Mouse (Mus musculus): ENCODE data around the gene Pkdcc. TPM values are rescaled to one million over a fixed set of nuclear protein-coding genes. Genes with fewer than 3 reads are reported as not detected.

Gene Pkdcc
- polyA plus RNA-seq, 1 experiment from 2014 or later, result 28.9 TPM

- Histone ChIP-seq H3K4me1 (ENCODE audit: control insufficient read depth, insufficient read depth, low read length) (peaks cover 15% of the 10 kb centered on the region), H3K9ac (replicated peaks; ENCODE audit: low read depth, low read length) (no peak overlapping the region), H3K36me3 (ENCODE audit: control insufficient read depth, insufficient read depth, low read length) (no peaks in the 10 kb centered on the region), H3K9me3 (ENCODE audit: control insufficient read depth, low read depth, low read length) (no peaks in the 10 kb centered on the region), H3K4me2 (replicated peaks; ENCODE audit: low read depth, low read length) (no peak overlapping the region), H3K4me3 (ENCODE audit: low read depth, low read length) (no peak overlapping the region), H3K27ac (ENCODE audit: low read length) (no peak overlapping the region), H3K27me3 (ENCODE audit: control insufficient read depth, insufficient read depth, low read length) (no peaks in the 10 kb centered on the region)
- ATAC-seq (ENCODE audit: insufficient number of reproducible peaks, insufficient read depth, low FRiP score, low read depth), result no peak
- 57% methylated on average over 8 of the region's 8 CpGs for WGBS
Observed at GRCm38 (mm10) chr17:83203692-83204383, 11.3 kb upstream of the Pkdcc start.

- Histone ChIP-seq H3K36me3 (ENCODE audit: control insufficient read depth, insufficient read depth, low read length) (no peaks in the 10 kb centered on the region), H3K9ac (replicated peaks; ENCODE audit: low read depth, low read length) (no peak overlapping the region), H3K27ac (ENCODE audit: low read length) (no peak overlapping the region), H3K4me3 (ENCODE audit: low read depth, low read length) (no peak overlapping the region), H3K4me2 (replicated peaks; ENCODE audit: low read depth, low read length) (no peak overlapping the region), H3K27me3 (ENCODE audit: control insufficient read depth, insufficient read depth, low read length) (no peaks in the 10 kb centered on the region), H3K4me1 (ENCODE audit: control insufficient read depth, insufficient read depth, low read length) (0 out of 2 replicates have a peak, but pooled peaks cover under 1% of the 10 kb centered on the region), H3K9me3 (ENCODE audit: control insufficient read depth, low read depth, low read length) (no peaks in the 10 kb centered on the region)
- no peak for ATAC-seq (ENCODE audit: insufficient number of reproducible peaks, insufficient read depth, low FRiP score, low read depth)
- 87% methylated on average over 3 of the region's 3 CpGs for WGBS
Observed at GRCm38 (mm10) chr17:83207296-83207695, 7.8 kb upstream of the Pkdcc start.

- Histone ChIP-seq H3K4me1 (ENCODE audit: control insufficient read depth, insufficient read depth, low read length) (peaks cover 9% of the 10 kb centered on the region), H3K27me3 (ENCODE audit: control insufficient read depth, insufficient read depth, low read length) (no peaks in the 10 kb centered on the region), H3K9me3 (ENCODE audit: control insufficient read depth, low read depth, low read length) (no peaks in the 10 kb centered on the region), H3K4me3 (ENCODE audit: low read depth, low read length) (no peak overlapping the region), H3K4me2 (replicated peaks; ENCODE audit: low read depth, low read length) (no peak overlapping the region), H3K36me3 (ENCODE audit: control insufficient read depth, insufficient read depth, low read length) (no peaks in the 10 kb centered on the region), H3K9ac (replicated peaks; ENCODE audit: low read depth, low read length) (no peak overlapping the region), H3K27ac (ENCODE audit: low read length) (no peak overlapping the region)
- no peak for ATAC-seq (ENCODE audit: insufficient number of reproducible peaks, insufficient read depth, low FRiP score, low read depth)
- 51% methylated on average over 2 of the region's 2 CpGs for WGBS
Observed at GRCm38 (mm10) chr17:83208455-83208854, 6.6 kb upstream of the Pkdcc start.

GRCm38 (mm10) chr17:83210531-83210930 is 4.6 kb upstream of the Pkdcc start:
- ATAC-seq (ENCODE audit: insufficient number of reproducible peaks, insufficient read depth, low FRiP score, low read depth), result no peak
- Histone ChIP-seq H3K4me1 (ENCODE audit: control insufficient read depth, insufficient read depth, low read length) (peaks cover 18% of the 10 kb centered on the region), H3K27ac (ENCODE audit: low read length) (no peak overlapping the region), H3K4me3 (ENCODE audit: low read depth, low read length) (no peak overlapping the region), H3K9ac (replicated peaks; ENCODE audit: low read depth, low read length) (no peak overlapping the region), H3K27me3 (ENCODE audit: control insufficient read depth, insufficient read depth, low read length) (no peaks in the 10 kb centered on the region), H3K4me2 (replicated peaks; ENCODE audit: low read depth, low read length) (no peak overlapping the region), H3K36me3 (ENCODE audit: control insufficient read depth, insufficient read depth, low read length) (no peaks in the 10 kb centered on the region), H3K9me3 (ENCODE audit: control insufficient read depth, low read depth, low read length) (no peaks in the 10 kb centered on the region)
- WGBS, result 60% methylated on average over 5 of the region's 5 CpGs

- no peak for ATAC-seq (ENCODE audit: insufficient number of reproducible peaks, insufficient read depth, low FRiP score, low read depth)
- no peak overlapping the region for H3K9ac ChIP-seq (replicated peaks; ENCODE audit: low read depth, low read length)
- H3K4me3 ChIP-seq (ENCODE audit: low read depth, low read length), result no peak overlapping the region
- no peak overlapping the region for H3K27ac ChIP-seq (ENCODE audit: low read length)
- H3K36me3 ChIP-seq (ENCODE audit: control insufficient read depth, insufficient read depth, low read length), result no peaks in the 10 kb centered on the region
- no peaks in the 10 kb centered on the region for H3K27me3 ChIP-seq (ENCODE audit: control insufficient read depth, insufficient read depth, low read length)
- H3K4me2 ChIP-seq (replicated peaks; ENCODE audit: low read depth, low read length), result no peak overlapping the region
- H3K4me1 ChIP-seq (ENCODE audit: control insufficient read depth, insufficient read depth, low read length), result peaks cover 18% of the 10 kb centered on the region
- H3K9me3 ChIP-seq (ENCODE audit: control insufficient read depth, low read depth, low read length), result no peaks in the 10 kb centered on the region
- WGBS, result 89% methylated on average over 10 of the region's 10 CpGs
Observed at GRCm38 (mm10) chr17:83211196-83211595, 3.9 kb upstream of the Pkdcc start.

GRCm38 (mm10) chr17:83212422-83212821 is 2.7 kb upstream of the Pkdcc start:
- no peak for ATAC-seq (ENCODE audit: insufficient number of reproducible peaks, insufficient read depth, low FRiP score, low read depth)

GRCm38 (mm10) chr17:83213228-83213915 is 1.7 kb upstream of the Pkdcc start:
- Histone ChIP-seq H3K36me3 (ENCODE audit: control insufficient read depth, insufficient read depth, low read length) (no peaks in the 10 kb centered on the region), H3K9me3 (ENCODE audit: control insufficient read depth, low read depth, low read length) (no peaks in the 10 kb centered on the region), H3K9ac (replicated peaks; ENCODE audit: low read depth, low read length) (no peak overlapping the region; the same call in 1 of the 2 replicates), H3K4me1 (ENCODE audit: control insufficient read depth, insufficient read depth, low read length) (peaks cover 31% of the 10 kb centered on the region), H3K27me3 (ENCODE audit: control insufficient read depth, insufficient read depth, low read length) (no peaks in the 10 kb centered on the region), H3K27ac (ENCODE audit: low read length) (peak overlapping the region; percentile 89), H3K4me3 (ENCODE audit: low read depth, low read length) (peak overlapping the region; percentile 85), H3K4me2 (replicated peaks; ENCODE audit: low read depth, low read length) (peak overlapping the region; percentile 57)
- no peak for ATAC-seq (ENCODE audit: insufficient number of reproducible peaks, insufficient read depth, low FRiP score, low read depth)
- 59% methylated on average over 9 of the region's 9 CpGs for WGBS

More at GRCm38 (mm10) chr17:83212422-83212821, 2.7 kb upstream of the Pkdcc start:
- 74% methylated on average over 2 of the region's 2 CpGs for WGBS
- no peaks in the 10 kb centered on the region for H3K9me3 ChIP-seq (ENCODE audit: control insufficient read depth, low read depth, low read length)
- H3K27me3 ChIP-seq (ENCODE audit: control insufficient read depth, insufficient read depth, low read length), result no peaks in the 10 kb centered on the region
- H3K4me1 ChIP-seq (ENCODE audit: control insufficient read depth, insufficient read depth, low read length), result peaks cover 23% of the 10 kb centered on the region
- no peak overlapping the region for H3K4me3 ChIP-seq (ENCODE audit: low read depth, low read length)
- H3K27ac ChIP-seq (ENCODE audit: low read length), result peak overlapping the region; percentile 89; the same call in 1 of the 2 replicates
- H3K9ac ChIP-seq (replicated peaks; ENCODE audit: low read depth, low read length), result no peak overlapping the region
- H3K36me3 ChIP-seq (ENCODE audit: control insufficient read depth, insufficient read depth, low read length), result no peaks in the 10 kb centered on the region
- no peak overlapping the region for H3K4me2 ChIP-seq (replicated peaks; ENCODE audit: low read depth, low read length)

GRCm38 (mm10) chr17:83214161-83214592 is 915 bp upstream of the Pkdcc start:
- no peaks in the 10 kb centered on the region for H3K36me3 ChIP-seq (ENCODE audit: control insufficient read depth, insufficient read depth, low read length)
- ATAC-seq (ENCODE audit: insufficient number of reproducible peaks, insufficient read depth, low FRiP score, low read depth), result no peak
- H3K4me2 ChIP-seq (replicated peaks; ENCODE audit: low read depth, low read length), result peak overlapping the region; percentile 57
- H3K9ac ChIP-seq (replicated peaks; ENCODE audit: low read depth, low read length), result peak overlapping the region; percentile 95
- H3K27ac ChIP-seq (ENCODE audit: low read length), result peak overlapping the region; percentile 89
- peaks cover 39% of the 10 kb centered on the region for H3K4me1 ChIP-seq (ENCODE audit: control insufficient read depth, insufficient read depth, low read length)
- peak overlapping the region; percentile 85 for H3K4me3 ChIP-seq (ENCODE audit: low read depth, low read length)
- H3K27me3 ChIP-seq (ENCODE audit: control insufficient read depth, insufficient read depth, low read length), result no peaks in the 10 kb centered on the region
- under 1% methylated on average over 16 of the region's 16 CpGs for WGBS
- H3K9me3 ChIP-seq (ENCODE audit: control insufficient read depth, low read depth, low read length), result no peaks in the 10 kb centered on the region

Data from stomach, embryonic 14.5 days (tissue).